Mouse (Mus musculus): Measurements from ENCODE around the gene Gse1.

DNA sequence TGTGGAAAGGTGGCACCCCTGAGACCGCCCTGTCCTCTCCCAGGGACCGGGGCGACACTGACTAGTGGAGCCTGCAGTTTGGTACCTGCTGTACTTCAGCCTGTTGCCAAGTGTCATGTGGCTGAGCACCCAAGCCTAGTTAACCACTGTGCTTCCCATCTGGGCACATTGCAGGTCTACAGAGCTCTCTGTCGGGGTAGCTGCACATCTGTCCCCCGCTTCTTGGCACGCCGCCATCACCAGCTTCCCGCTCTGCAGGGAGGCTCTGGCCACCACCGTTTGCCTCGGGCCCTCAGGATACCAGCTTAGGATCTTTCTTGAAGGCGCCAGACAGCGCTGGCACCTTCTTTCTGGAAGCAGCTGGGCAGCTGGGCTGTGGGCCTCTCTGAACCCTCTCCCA lies 6.2 kb downstream of the Gse1 start:
- no peak for TF ChIP-seq MYOG (IDR thresholded peaks at IDR 0.05; ENCODE audit: control insufficient read depth in 1 of 3, insufficient read depth in 1 of 3, insufficient read length in 2 of 3, low read depth in 2 of 3)
- no peak for TF ChIP-seq POLR2A (IDR thresholded peaks at IDR 0.05; ENCODE audit: insufficient read length, low read depth)
- TF ChIP-seq MYOD1 (IDR thresholded peaks at IDR 0.05; ENCODE audit: control insufficient read depth in 1 of 3, insufficient read length in 2 of 3, low read depth in 2 of 3), result no peak
- TF ChIP-seq TCF12 (IDR thresholded peaks at IDR 0.05; ENCODE audit: insufficient read depth, poor library complexity, severe bottlenecking), result no peak
- no peak for TF ChIP-seq MAX (IDR thresholded peaks at IDR 0.05; ENCODE audit: low read depth)
- no peak for TF ChIP-seq USF1 (IDR thresholded peaks at IDR 0.05; ENCODE audit: low read depth)
- no peak for TF ChIP-seq REST (IDR thresholded peaks at IDR 0.05; ENCODE audit: insufficient read depth, insufficient read length)
- TF ChIP-seq E2F4 (IDR thresholded peaks at IDR 0.05; ENCODE audit: insufficient read depth), result no peak

Measured in myocyte (in vitro differentiated cells).